8 mouse cellular contexts compared by ENCODE assay signal in genomic region chr13:99676393-99676792, GRCm38 (mm10).
DNase-seq lines count a peak whose midpoint lies in the region.
"Had no signal": no experiment of that assay in that cellular context is flagged by ENCODE, and none has a peak within 500 bp of the region (broad histone marks: within the 10 kb centered on the region; RNA-seq: fewer than 3 reads in every experiment).

No protein-coding gene starts in this region.

- H3K27ac ChIP-seq in forebrain, embryonic 10.5 days = peak overlapping the region; percentile 65
- H3K27ac ChIP-seq: liver, embryonic 12.5 days had no signal

- peak; percentile 39 for DNase-seq in testis, postnatal 14 days (ENCODE audit: low spot score)
- no peak for DNase-seq in testis, postnatal 10 days (ENCODE audit: low spot score)
- no peak for DNase-seq in forebrain, embryonic 10.5 days (ENCODE audit: extremely low spot score, low spot score)
- DNase-seq in layer of hippocampus, adult 9-10 months (ENCODE audit: low spot score) = peak; percentile 59
- no peak for DNase-seq in thymus, postnatal 10 days (ENCODE audit: low spot score in 2 of 2)
- DNase-seq in B cell, adult 2 months = no peak
- no peak for DNase-seq in left cerebral cortex, adult 9 months (ENCODE audit: low spot score in 2 of 2)

- no peak overlapping the region for H3K4me3 ChIP-seq in forebrain, embryonic 10.5 days
- H3K4me3 ChIP-seq: liver, embryonic 12.5 days had no signal

- no peaks in the 10 kb centered on the region for H3K27me3 ChIP-seq in forebrain, embryonic 10.5 days (ENCODE audit: poor library complexity, severe bottlenecking)

- peaks cover 31% of the 10 kb centered on the region for H3K4me1 ChIP-seq in forebrain, embryonic 10.5 days

- no peaks in the 10 kb centered on the region for H3K36me3 ChIP-seq in forebrain, embryonic 10.5 days (replicated peaks)
- H3K36me3 ChIP-seq: liver, embryonic 12.5 days had no signal

- peaks cover 14% of the 10 kb centered on the region for H3K9me3 ChIP-seq in forebrain, embryonic 10.5 days
- H3K9me3 ChIP-seq: liver, embryonic 12.5 days had no signal

- WGBS in forebrain, embryonic 10.5 days = 6% methylated on average over 1 of the region's 1 CpGs

Comparison
In these comparisons a context has a peak if more than half of its experiments do, and no peak if none do; other contexts are left out.
1. DNase-seq: peak in testis, postnatal 14 days (single experiment) and layer of hippocampus, adult 9-10 months (single experiment); none in testis, postnatal 10 days (single experiment), forebrain, embryonic 10.5 days (single experiment), thymus, postnatal 10 days (0 of 2), B cell, adult 2 months (0 of 2) and left cerebral cortex, adult 9 months (0 of 2).